Mouse (Mus musculus) thymus, adult 2 months (tissue): ENCODE data around the gene Shisa8. TPM values are rescaled to one million over a fixed set of nuclear protein-coding genes. Genes with fewer than 3 reads are reported as not detected.
A peak's percentile ranks its signal among the peaks of the same experiment; 100 is the strongest.
"Not testable (repeated sequence)": the region's sequence is repeated elsewhere in the genome, so short reads cannot be mapped to it uniquely, and the experiment has no call there.

Experiments
- DNase-seq: peaks from one replicate; pipeline ENCODE4 v3.0.0; 2021
- H3K27ac ChIP-seq: fragments of 200-500 bp; 2 replicates; pipeline ENCODE4 v1.5.1; 2012; ENCODE audit warnings: low read length, control low read depth; ENCODE audit not compliant: control insufficient read depth, insufficient read depth
- H3K27me3 ChIP-seq: fragments of 200-500 bp; 2 replicates; pipeline ENCODE4 v1.6.1; 2012; ENCODE audit warnings: mild to moderate bottlenecking, low read length, moderate library complexity, mixed read lengths; ENCODE audit not compliant: control insufficient read depth, insufficient read depth
- H3K36me3 ChIP-seq: fragments of 200-500 bp; 2 replicates; pipeline ENCODE4 v1.6.1; 2012; ENCODE audit warnings: mild to moderate bottlenecking, low read length, moderate library complexity; ENCODE audit not compliant: control insufficient read depth, insufficient read depth
- H3K4me1 ChIP-seq: fragments of 200-500 bp; replicated peaks from 2 replicates; pipeline ENCODE4 v1.6.1; 2012; ENCODE audit warnings: low read length; ENCODE audit not compliant: control insufficient read depth, insufficient read depth
- H3K4me3 ChIP-seq: fragments of 200-500 bp; 2 replicates; pipeline ENCODE4 v1.5.1; 2012; ENCODE audit warnings: mild to moderate bottlenecking, low read length, control low read depth, moderate library complexity; ENCODE audit not compliant: control insufficient read depth, insufficient read depth
- CTCF ChIP-seq: fragments of 200-500 bp; IDR thresholded peaks from 2 replicates; pipeline ENCODE4 v1.5.1; 2012; ENCODE audit warnings: mild to moderate bottlenecking, control low read depth, low read length, moderate library complexity, borderline replicate concordance; ENCODE audit not compliant: control insufficient read depth, poor library complexity, insufficient read depth; ENCODE audit errors: extremely low read depth
- POLR2A ChIP-seq: fragments of 200-500 bp; IDR thresholded peaks from 2 replicates; pipeline ENCODE4 v1.6.1; 2012; ENCODE audit warnings: mild to moderate bottlenecking, low read length, control low read depth, moderate library complexity; ENCODE audit not compliant: control insufficient read depth, poor library complexity, insufficient read depth; ENCODE audit errors: extremely low read depth
- WGBS: fragments of 180-500 bp; shearing (Covaris S2); methylation state at CpG from one replicate; pipeline ENCODE4 v1.1.7; 2018; 5-methylcytosine and 5-hydroxymethylcytosine counted together
- polyA plus RNA-seq: library from polyadenylated mRNA; depleted of rRNA; stranded (reverse); fragments of >200 nt; gene quantifications from 2 replicates; pipeline ENCODE4 v1.2.3, GENCODE M21; 2012

Gene Shisa8
- polyA plus RNA-seq, 1 experiment = 0.93 TPM

GRCm38 (mm10) chr15:82247131-82247776 lies 34.6 kb upstream of the Shisa8 start:
- no peak for TF ChIP-seq CTCF
- TF ChIP-seq POLR2A = no peak
- Histone ChIP-seq H3K27ac (no peak overlapping the region), H3K4me3 (no peak overlapping the region), H3K4me1 (peaks cover 6% of the 10 kb centered on the region), H3K27me3 (no peaks in the 10 kb centered on the region), H3K36me3 (no peaks in the 10 kb centered on the region)
- 65% methylated on average over 3 of the region's 3 CpGs for WGBS
- DNase-seq = no peak

DNA sequence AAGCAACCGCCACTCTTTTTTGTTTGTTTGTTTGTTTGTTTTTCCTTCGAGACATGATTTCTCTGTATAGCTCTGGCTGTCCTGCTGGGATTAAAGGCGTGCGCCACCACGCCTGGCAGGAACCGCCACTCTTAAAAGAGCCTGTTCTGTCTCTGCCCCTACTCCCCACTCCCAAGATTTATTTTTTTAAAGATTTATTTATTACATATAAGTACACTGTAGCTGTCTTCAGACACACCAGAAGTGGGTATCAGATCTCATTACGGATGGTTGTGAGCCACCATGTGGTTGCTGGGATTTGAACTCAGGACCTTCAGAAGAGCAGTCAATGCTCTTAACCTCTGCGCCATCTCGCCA lies 32.2 kb upstream of the Shisa8 start:
- not testable (repeated sequence) for H3K36me3 ChIP-seq, H3K27me3 ChIP-seq, H3K4me1 ChIP-seq, H3K27ac ChIP-seq, DNase-seq
- WGBS = 26% methylated on average over 9 of the region's 9 CpGs
- peak overlapping the region; percentile 85 for H3K4me3 ChIP-seq

DNA sequence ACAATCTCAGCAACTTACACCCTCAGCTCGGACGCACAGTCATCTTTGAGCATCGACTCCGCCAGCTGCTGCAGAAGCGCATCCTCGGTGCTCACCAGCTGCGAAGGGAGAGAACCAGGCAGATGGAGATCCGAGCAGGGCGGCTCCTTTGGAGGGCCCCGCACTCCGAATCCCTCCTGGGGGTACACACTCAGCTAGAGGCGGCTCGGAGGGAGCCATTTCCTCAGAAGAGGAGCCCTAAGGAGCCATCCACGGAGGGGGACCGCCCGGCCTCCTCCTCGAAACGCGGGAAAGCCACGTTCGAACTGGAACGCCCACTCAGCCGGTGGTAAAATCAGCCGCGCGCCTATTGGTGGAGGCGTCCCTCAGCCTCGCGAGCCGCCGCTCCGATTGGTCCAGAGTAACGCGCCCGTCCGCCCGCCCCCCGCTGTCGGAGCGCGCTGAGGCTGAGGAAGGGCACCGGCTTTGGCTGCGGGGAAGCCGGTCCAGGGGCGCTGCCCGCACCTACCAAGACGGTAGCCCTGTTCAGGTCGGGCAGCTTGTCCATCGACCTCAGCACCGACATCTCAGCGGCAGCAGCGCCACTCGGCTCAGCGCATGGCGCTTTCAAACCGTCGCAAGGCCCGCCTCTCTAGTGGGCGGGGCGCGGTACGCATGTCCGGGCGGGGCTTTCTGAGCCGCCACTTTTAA lies 31.6 kb upstream of the Shisa8 start, which contains the start of gene Cenpm:
Cenpm (minus strand) TSS at position 634 of the 690 bp plus-strand sequence.
- Histone ChIP-seq H3K4me1 (peaks cover 6% of the 10 kb centered on the region), H3K4me3 (peak within 1 kb of the TSS; percentile 85), H3K36me3 (no peaks in the 10 kb centered on the region), H3K27me3 (no peaks in the 10 kb centered on the region), H3K27ac (no peak within 1 kb of the TSS)
- WGBS = under 1% methylated on average over 65 of the region's 65 CpGs
- 0 out of 2 replicates have a peak, but pooled peaks have one; percentile 43 for TF ChIP-seq CTCF
- TF ChIP-seq POLR2A = peak; percentile 45
- DNase-seq = peak; percentile 94

DNA sequence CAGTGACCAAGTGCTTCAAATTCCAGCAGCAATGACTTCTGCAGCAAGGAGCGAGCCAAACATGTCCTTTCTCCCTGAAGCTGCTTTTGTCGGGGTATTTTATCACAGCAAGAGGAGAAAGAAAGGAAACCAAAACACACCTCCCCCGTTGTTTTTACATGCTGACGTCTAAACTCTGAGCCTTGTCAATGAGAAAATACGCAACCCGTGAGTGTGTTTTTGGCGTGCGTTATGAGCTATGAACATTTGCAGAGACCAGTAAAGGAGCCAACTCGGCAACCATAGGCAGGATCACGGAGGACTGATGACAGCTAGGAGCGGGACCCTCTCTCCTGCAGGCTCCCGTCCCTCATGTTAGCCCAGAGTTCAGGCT lies 31.1 kb upstream of the Shisa8 start:
- no peak for DNase-seq
- Histone ChIP-seq H3K27me3 (no peaks in the 10 kb centered on the region), H3K27ac (no peak overlapping the region), H3K36me3 (no peaks in the 10 kb centered on the region), H3K4me3 (peak overlapping the region; percentile 85), H3K4me1 (peaks cover 6% of the 10 kb centered on the region)
- TF ChIP-seq POLR2A (no peak), CTCF (no peak)
- 1% methylated on average over 12 of the region's 12 CpGs for WGBS

DNA sequence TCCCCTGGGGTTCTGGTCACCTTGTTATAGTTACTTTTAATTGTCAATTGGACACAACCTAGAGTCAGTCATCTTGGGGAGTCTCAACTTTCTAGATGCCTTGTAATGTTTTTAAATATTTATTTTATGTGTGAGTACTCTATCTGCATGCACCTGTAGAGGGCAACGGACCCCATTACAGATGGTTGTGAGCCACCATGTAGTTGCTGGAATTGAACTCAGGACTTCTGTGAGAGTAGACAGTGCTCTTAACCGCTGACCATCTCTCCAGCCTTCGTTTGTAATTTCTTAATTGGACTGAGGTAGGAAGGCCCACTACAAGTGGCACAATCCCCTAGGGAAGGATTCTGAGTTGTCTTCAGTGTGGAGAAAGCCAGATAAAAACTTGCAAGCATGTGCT lies 30.7 kb upstream of the Shisa8 start:
- Histone ChIP-seq H3K27me3 (no peaks in the 10 kb centered on the region), H3K36me3 (no peaks in the 10 kb centered on the region), H3K27ac (no peak overlapping the region), H3K4me1 (peaks cover 6% of the 10 kb centered on the region), H3K4me3 (peak overlapping the region; percentile 85; the same call in 1 of the 2 replicates)
- DNase-seq = no peak
- TF ChIP-seq POLR2A (no peak), CTCF (no peak)
- 76% methylated on average over 3 of the region's 3 CpGs for WGBS

DNA sequence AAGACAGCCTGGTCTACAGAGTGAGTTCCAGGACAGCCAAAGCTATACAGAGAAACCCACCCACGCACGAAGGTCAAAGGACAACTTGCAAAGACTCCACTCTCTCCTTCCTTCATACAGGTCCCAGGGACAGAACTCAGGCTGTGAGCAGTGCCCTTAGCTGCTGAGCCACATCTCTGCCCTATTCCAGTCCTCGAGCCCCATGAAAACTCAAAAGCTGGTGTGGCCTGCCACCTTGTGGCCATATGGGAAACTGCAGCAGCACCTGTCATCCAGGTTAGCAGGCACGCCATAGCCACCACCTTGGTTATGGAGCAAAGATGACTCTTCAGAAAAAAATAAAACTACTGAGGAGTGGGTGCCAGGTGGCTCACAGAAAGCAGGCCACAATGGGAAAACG lies 23.9 kb upstream of the Shisa8 start:
- H3K27me3 ChIP-seq = no peaks in the 10 kb centered on the region
- no peak overlapping the region for H3K4me3 ChIP-seq
- no peak overlapping the region for H3K27ac ChIP-seq
- TF ChIP-seq POLR2A (no peak), CTCF (peak; percentile 98)
- WGBS = 39% methylated on average over 5 of the region's 5 CpGs
- peak; percentile 86 for DNase-seq
- H3K4me1 ChIP-seq = no peaks in the 10 kb centered on the region
- no peaks in the 10 kb centered on the region for H3K36me3 ChIP-seq
